Mouse (Mus musculus): ENCODE data around the gene Spata2l. TPM values are rescaled to one million over a fixed set of nuclear protein-coding genes. Genes with fewer than 3 reads are reported as not detected.
A peak's percentile ranks its signal among the peaks of the same experiment; 100 is the strongest.

Gene Spata2l
- total and polyA plus RNA-seq, 3 experiments, result 1.9 to 3.1 TPM; not detected in 1

DNA sequence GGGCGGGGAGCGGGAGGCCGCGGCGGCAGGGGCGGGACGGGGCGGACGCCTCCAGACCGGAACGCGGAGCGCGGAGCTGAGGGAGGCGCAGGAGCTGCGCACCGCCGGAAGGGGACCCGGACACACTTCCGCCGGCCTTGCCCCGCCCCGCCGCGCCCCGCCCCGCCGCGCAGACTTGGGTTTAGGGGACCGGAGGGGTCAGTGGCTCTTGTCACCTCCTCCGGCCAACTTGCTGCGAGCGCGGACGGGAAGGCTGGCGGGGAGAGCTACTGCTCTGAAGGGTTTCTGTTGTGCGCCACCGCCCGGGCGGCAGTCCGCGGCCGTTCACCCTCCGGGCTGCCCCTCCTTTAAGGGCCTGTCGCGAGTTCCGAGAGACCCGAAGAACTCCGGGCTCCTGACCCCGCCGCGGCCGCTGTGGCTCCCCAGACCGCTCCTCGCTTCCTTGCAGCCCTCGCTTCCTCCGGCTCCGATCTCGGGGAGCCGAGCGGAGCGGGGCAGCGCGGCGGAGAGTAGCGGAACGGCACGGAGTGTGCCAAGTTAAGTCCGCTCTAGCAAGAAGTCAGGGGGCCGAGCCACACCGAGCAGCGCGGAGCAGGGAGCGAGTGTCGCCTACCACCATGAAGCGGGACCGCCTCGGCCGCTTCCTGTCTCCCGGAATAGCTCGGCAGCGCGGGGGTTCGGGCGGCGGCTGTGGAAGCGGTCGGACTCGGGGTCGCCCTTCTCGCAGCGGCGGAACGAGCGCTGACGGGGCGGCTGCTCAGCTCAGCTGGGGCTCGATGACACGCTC, 18.3 kb upstream of the Spata2l start, which contains the start of the genes Zfp276 and Vps9d1:
TSS of gene Zfp276 (plus strand) at position 97 of the 787 bp plus-strand sequence.
TSS of gene Vps9d1 (minus strand) at position 250 of the 787 bp plus-strand sequence.
- H3K27ac ChIP-seq (ENCODE audit: control insufficient read depth, low read depth, low read length), result peak within 1 kb of the TSS; percentile 29; the same call in 1 of the 2 replicates
- TF ChIP-seq RCOR1 (IDR thresholded peaks at IDR 0.05; ENCODE audit: low read depth, low read length), result no peak
- TF ChIP-seq GABPA (IDR thresholded peaks at IDR 0.05; ENCODE audit: low read depth, low read length), result no peak
- 0 out of 2 replicates have a peak, but pooled peaks have one; percentile 2 for TF ChIP-seq MXI1 (IDR thresholded peaks at IDR 0.05; ENCODE audit: low read depth, low read length)
- TF ChIP-seq NELFE (IDR thresholded peaks at IDR 0.05; ENCODE audit: low read depth, low read length), result peak; percentile 64
- no peak for TF ChIP-seq NRF1 (IDR thresholded peaks at IDR 0.05; ENCODE audit: insufficient read depth, low read depth, low read length, poor library complexity, severe bottlenecking)
- peak; percentile 49 for TF ChIP-seq TCF12 (IDR thresholded peaks at IDR 0.05; ENCODE audit: low read depth, low read length)
- no peak for TF ChIP-seq BHLHE40 (IDR thresholded peaks at IDR 0.05; ENCODE audit: borderline replicate concordance, low read depth, low read length)
- TF ChIP-seq ZNF384 (IDR thresholded peaks at IDR 0.05; ENCODE audit: low read depth, low read length), result no peak
- no peak for TF ChIP-seq MAX (IDR thresholded peaks at IDR 0.05; ENCODE audit: low read length)
- peak in 1 of 2 experiments; percentile 68; a peak in 1 of 4 replicates for TF ChIP-seq POLR2A (IDR thresholded peaks at IDR 0.05; ENCODE audit: control insufficient read depth in 1 of 2, insufficient read depth in 1 of 2, low read depth in 1 of 2, low read length in 2 of 2, poor library complexity in 1 of 2)
- peak; percentile 39; the same call in 1 of the 2 replicates for TF ChIP-seq ELF1 (IDR thresholded peaks at IDR 0.05; ENCODE audit: low read depth, low read length)
- TF ChIP-seq UBTF (IDR thresholded peaks at IDR 0.05; ENCODE audit: borderline replicate concordance, insufficient read depth, low read depth, low read length), result peak; percentile 77; the same call in 1 of the 2 replicates
- TF ChIP-seq TBP (IDR thresholded peaks at IDR 0.05; ENCODE audit: low read depth, low read length), result no peak
- TF ChIP-seq HCFC1 (IDR thresholded peaks at IDR 0.05; ENCODE audit: low read depth, low read length), result peak; percentile 87
- TF ChIP-seq USF1 (IDR thresholded peaks at IDR 0.05; ENCODE audit: low read depth, low read length), result no peak
- peak; percentile 70; the same call in 1 of the 2 replicates for TF ChIP-seq SIN3A (IDR thresholded peaks at IDR 0.05; ENCODE audit: low read length)
- 0 out of 2 replicates have a peak, but pooled peaks have one; percentile 51 for TF ChIP-seq CHD1 (IDR thresholded peaks at IDR 0.05; ENCODE audit: low read depth, low read length)
- no peak for TF ChIP-seq ZKSCAN1 (IDR thresholded peaks at IDR 0.05; ENCODE audit: low read depth, low read length)
- TF ChIP-seq POLR2AphosphoS2 (IDR thresholded peaks at IDR 0.05; ENCODE audit: low read length), result peak; percentile 50; the same call in 1 of the 2 replicates
- no peak for TF ChIP-seq MAFK (IDR thresholded peaks at IDR 0.05; ENCODE audit: borderline replicate concordance, low read depth, low read length)
- no peak for TF ChIP-seq RAD21 (IDR thresholded peaks at IDR 0.05; ENCODE audit: low read depth, low read length)
- no peak for TF ChIP-seq JUND (IDR thresholded peaks at IDR 0.05; ENCODE audit: low read depth, low read length)
- TF ChIP-seq GATA1 (IDR thresholded peaks at IDR 0.05; ENCODE audit: low read depth, low read length), result no peak
- peaks cover 0 to 9% of the 10 kb centered on the region in 2 experiments; a peak in 2 of 4 replicates for H3K36me3 ChIP-seq (ENCODE audit: control insufficient read depth in 1 of 2, insufficient read depth in 2 of 2, low read length in 2 of 2)
- peak; percentile 88 for DNase-seq (ENCODE audit: low read depth, low spot score)
- H3K9ac ChIP-seq (ENCODE audit: control insufficient read depth, low read depth, low read length, poor library complexity, severe bottlenecking), result peak within 1 kb of the TSS; percentile 96
- peaks cover 13% of the 10 kb centered on the region for H3K79me2 ChIP-seq (ENCODE audit: control insufficient read depth, insufficient read depth, low read length, poor library complexity)
- no peaks in the 10 kb centered on the region for H3K27me3 ChIP-seq (ENCODE audit: control insufficient read depth in 1 of 2, insufficient read depth in 2 of 2, low read length in 2 of 2)
- H3K4me1 ChIP-seq (ENCODE audit: control insufficient read depth in 1 of 2, insufficient read depth in 2 of 2, low read length in 2 of 2), result peaks cover 0 to 16% of the 10 kb centered on the region in 2 experiments; a peak in 2 of 4 replicates
- H3K9me3 ChIP-seq (replicated peaks; ENCODE audit: insufficient read depth, low read length), result no peaks in the 10 kb centered on the region
- peak within 1 kb of the TSS; percentile 84 to 98 for H3K4me3 ChIP-seq (ENCODE audit: control insufficient read depth in 1 of 2, insufficient read depth in 1 of 2, low read depth in 2 of 2, low read length in 2 of 2)
